Mouse (Mus musculus) forebrain, postnatal 0 days (tissue): ENCODE measurements around the gene Ralb. TPM values are rescaled to one million over a fixed set of nuclear protein-coding genes. Genes with fewer than 3 reads are reported as not detected.
A peak's percentile ranks its signal among the peaks of the same experiment; 100 is the strongest.

Source experiments
- ATAC-seq: fragments of 200-750 bp; cut with Nextera tagmentation; 2 replicates; pipeline ENCODE4 v1.8.0; 2017; ENCODE audit warnings: mild to moderate bottlenecking, moderate library complexity
- DNase-seq: peaks from one replicate; pipeline ENCODE4 v3.0.0-alpha.2; 2015
- H3K27ac ChIP-seq: fragments of 300-500 bp; sonication (generic); 2 replicates; pipeline ENCODE4 v1.5.1; 2014; ENCODE audit warnings: low read depth, mild to moderate bottlenecking, antibody characterized with exemption, low read length, moderate library complexity, mixed read lengths
- H3K27me3 ChIP-seq: fragments of 300-500 bp; sonication (generic); 2 replicates; pipeline ENCODE4 v1.6.1; 2014; ENCODE audit warnings: mild to moderate bottlenecking, low read length, mixed read lengths; ENCODE audit not compliant: insufficient read depth
- H3K36me3 ChIP-seq: fragments of 300-500 bp; sonication (generic); 2 replicates; pipeline ENCODE4 v1.6.1; 2014; ENCODE audit warnings: mild to moderate bottlenecking, moderate library complexity; ENCODE audit not compliant: insufficient read depth
- H3K4me1 ChIP-seq: fragments of 300-500 bp; sonication (generic); 2 replicates; pipeline ENCODE4 v1.6.1; 2014; ENCODE audit warnings: antibody characterized with exemption; ENCODE audit not compliant: insufficient read depth
- H3K4me2 ChIP-seq: fragments of 300-500 bp; sonication (generic); 2 replicates; pipeline ENCODE4 v1.6.1; 2014; ENCODE audit warnings: low read depth, mild to moderate bottlenecking, moderate library complexity
- H3K4me3 ChIP-seq: fragments of 300-500 bp; sonication (generic); 2 replicates; pipeline ENCODE4 v1.5.1; 2014; ENCODE audit warnings: low read depth, low read length, mixed read lengths
- H3K9ac ChIP-seq: fragments of 300-500 bp; sonication (generic); 2 replicates; pipeline ENCODE4 v1.6.1; 2014; ENCODE audit warnings: mild to moderate bottlenecking
- H3K9me3 ChIP-seq: fragments of 300-500 bp; sonication (generic); 2 replicates; pipeline ENCODE4 v1.6.1; 2016; ENCODE audit warnings: low read length
- CTCF ChIP-seq: sonication (generic); IDR thresholded peaks from 2 replicates; pipeline ENCODE4 v1.5.1; 2016; ENCODE audit warnings: antibody characterized with exemption, control low read depth, low read depth
- WGBS: fragments of 180-500 bp; shearing (Covaris S2); extraction: QIAGEN DNeasy Blood & Tissue Kit; methylation state at CpG from one replicate; pipeline ENCODE4 v1.1.7; 2014; 5-methylcytosine and 5-hydroxymethylcytosine counted together
- polyA plus RNA-seq: library from polyadenylated mRNA; unstranded; fragments of >200 nt; fragmentation: Nextera tagmentation; extraction: Ambion mirVana; gene quantifications from 2 replicates; pipeline ENCODE4 v1.2.1, GENCODE M21; 2015
- total RNA-seq: library from RNA; depleted of rRNA; stranded (reverse); fragments of >200 nt; gene quantifications from 2 replicates; pipeline ENCODE4 v1.2.3, GENCODE M21; 2014

The Ralb gene
- total and polyA plus RNA-seq, 2 experiments from 2014 or later: 40.6 to 57.3 TPM

GRCm38 (mm10) chr1:119536122-119536521, 31.5 kb upstream of the Ralb start:
- Histone ChIP-seq H3K9me3 (no peaks in the 10 kb centered on the region), H3K9ac (no peak overlapping the region), H3K36me3 (no peaks in the 10 kb centered on the region), H3K4me3 (no peak overlapping the region), H3K4me2 (no peak overlapping the region), H3K27ac (no peak overlapping the region), H3K4me1 (no peaks in the 10 kb centered on the region), H3K27me3 (no peaks in the 10 kb centered on the region)
- no peak for TF ChIP-seq CTCF
- ATAC-seq (no peak), DNase-seq (no peak)
- WGBS: 86% methylated on average over 2 of the region's 2 CpGs

GRCm38 (mm10) chr1:119534341-119534740, 29.7 kb upstream of the Ralb start:
- DNase-seq (no peak), ATAC-seq (no peak)
- no peaks in the 10 kb centered on the region for H3K27me3 ChIP-seq
- H3K9me3 ChIP-seq: no peaks in the 10 kb centered on the region
- WGBS: 91% methylated on average over 5 of the region's 5 CpGs
- TF ChIP-seq CTCF: no peak
- H3K27ac ChIP-seq: no peak overlapping the region
- H3K36me3 ChIP-seq: no peaks in the 10 kb centered on the region
- no peaks in the 10 kb centered on the region for H3K4me1 ChIP-seq
- H3K4me3 ChIP-seq: no peak overlapping the region
- H3K9ac ChIP-seq: no peak overlapping the region
- H3K4me2 ChIP-seq: no peak overlapping the region

GRCm38 (mm10) chr1:119533093-119533805, 28.7 kb upstream of the Ralb start:
- Histone ChIP-seq H3K27ac (no peak overlapping the region), H3K4me3 (no peak overlapping the region), H3K36me3 (peaks cover 6% of the 10 kb centered on the region; the same call in 1 of the 2 replicates), H3K9me3 (no peaks in the 10 kb centered on the region; the same call in 1 of the 2 replicates), H3K4me1 (no peaks in the 10 kb centered on the region), H3K27me3 (no peaks in the 10 kb centered on the region), H3K9ac (no peak overlapping the region), H3K4me2 (no peak overlapping the region)
- 50% methylated on average over 18 of the region's 18 CpGs for WGBS
- ATAC-seq (peak; percentile 80), DNase-seq (peak; percentile 51)
- no peak for TF ChIP-seq CTCF

DNA sequence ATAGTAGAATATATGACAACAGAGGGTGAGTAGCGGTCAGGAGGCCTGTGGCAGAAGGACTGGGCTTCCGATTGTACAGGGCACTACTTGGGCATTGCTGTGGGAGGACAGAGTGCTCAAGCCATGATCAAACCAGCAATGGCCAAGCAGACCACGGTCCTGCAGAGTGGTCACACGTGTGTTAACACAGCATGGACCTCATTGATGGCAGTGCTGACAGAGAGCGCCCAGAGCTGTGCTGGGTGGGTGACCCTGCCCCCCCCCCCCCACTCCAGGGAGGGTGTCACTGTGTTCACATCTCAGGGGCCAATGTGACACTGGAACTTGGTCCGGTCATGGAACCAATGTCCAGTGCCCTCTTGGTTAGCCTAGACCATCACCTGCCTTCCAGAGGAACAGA, 27.6 kb upstream of the Ralb start:
- TF ChIP-seq CTCF: no peak
- no peaks in the 10 kb centered on the region for H3K27me3 ChIP-seq
- ATAC-seq (no peak), DNase-seq (no peak)
- H3K4me1 ChIP-seq: no peaks in the 10 kb centered on the region
- no peak overlapping the region for H3K4me3 ChIP-seq
- WGBS: 95% methylated on average over 6 of the region's 6 CpGs
- peaks cover 6% of the 10 kb centered on the region; the same call in 1 of the 2 replicates for H3K36me3 ChIP-seq
- H3K27ac ChIP-seq: no peak overlapping the region
- H3K9ac ChIP-seq: no peak overlapping the region
- H3K4me2 ChIP-seq: no peak overlapping the region
- no peaks in the 10 kb centered on the region; the same call in 1 of the 2 replicates for H3K9me3 ChIP-seq

DNA sequence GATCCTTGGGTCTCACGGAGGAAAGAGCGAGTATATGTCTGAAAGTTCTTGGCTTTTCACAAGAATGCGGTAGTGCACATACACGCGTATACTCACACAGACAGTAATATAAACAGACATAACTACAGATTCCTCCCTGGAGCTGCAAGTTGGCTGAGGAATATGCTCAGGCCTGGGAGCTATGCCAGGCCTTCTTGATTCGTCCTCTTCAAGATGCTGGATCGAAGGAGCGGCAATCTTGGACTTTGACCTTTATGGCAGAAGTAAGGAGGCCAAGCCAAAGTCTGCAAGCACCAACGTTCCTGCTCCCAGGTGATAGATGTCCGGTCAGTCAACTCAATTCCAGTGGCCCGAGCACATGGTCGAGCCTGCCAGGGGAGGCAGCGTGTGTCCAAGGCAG, 26.3 kb upstream of the Ralb start:
- DNase-seq (no peak), ATAC-seq (no peak)
- H3K9me3 ChIP-seq: no peaks in the 10 kb centered on the region; the same call in 1 of the 2 replicates
- no peak overlapping the region for H3K4me2 ChIP-seq
- H3K4me3 ChIP-seq: no peak overlapping the region
- 86% methylated on average over 13 of the region's 13 CpGs for WGBS
- no peak overlapping the region for H3K27ac ChIP-seq
- H3K9ac ChIP-seq: no peak overlapping the region
- TF ChIP-seq CTCF: no peak
- H3K36me3 ChIP-seq: peaks cover 6% of the 10 kb centered on the region; the same call in 1 of the 2 replicates
- H3K4me1 ChIP-seq: peaks cover 7% of the 10 kb centered on the region; the same call in 1 of the 2 replicates
- H3K27me3 ChIP-seq: no peaks in the 10 kb centered on the region

DNA sequence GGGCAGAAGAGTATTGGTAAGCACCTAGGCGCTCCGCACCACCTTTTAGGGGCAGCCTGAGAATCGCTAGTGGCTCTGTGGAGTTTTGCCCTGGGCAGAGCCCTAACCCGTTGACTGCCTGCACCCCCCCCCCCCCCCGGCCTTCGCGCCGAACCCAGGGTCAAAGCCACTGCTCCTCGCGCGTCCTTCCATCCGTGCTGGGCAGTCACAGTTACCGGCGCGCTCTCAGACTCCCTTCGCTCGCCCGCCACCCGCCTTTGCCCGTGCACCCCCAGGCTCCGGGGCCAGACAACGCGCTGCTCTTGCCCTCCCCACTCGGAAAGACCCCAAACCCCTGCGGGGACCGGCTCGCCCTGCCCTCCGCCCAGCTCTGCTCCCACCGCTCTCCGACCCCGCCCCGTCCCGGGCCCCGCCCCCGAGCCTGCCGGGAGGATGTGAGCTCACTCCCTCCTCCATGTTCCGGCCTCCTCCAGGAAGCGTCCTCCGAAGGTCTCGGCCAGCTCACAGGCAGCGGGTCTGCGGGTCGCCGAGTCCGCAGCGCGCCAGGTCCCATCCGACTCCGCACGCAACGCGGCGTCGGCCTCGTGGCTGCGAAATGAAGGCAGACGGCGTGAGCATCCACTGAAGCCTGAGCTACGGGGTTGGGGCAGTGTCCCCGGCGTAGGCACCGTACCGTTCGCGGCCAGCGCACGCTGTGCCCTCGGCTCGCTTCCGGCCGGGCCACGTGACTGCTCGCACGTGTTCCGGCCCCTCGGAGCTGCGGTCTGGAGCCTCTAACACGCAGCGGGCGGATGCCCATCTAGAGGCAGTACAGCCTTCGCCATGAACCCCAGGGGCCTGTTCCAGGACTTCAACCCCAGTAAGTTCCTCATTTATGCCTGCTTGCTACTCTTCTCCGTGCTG, 21.3 kb upstream of the Ralb start, which contains the start of gene Tmem185b:
Gene Tmem185b, plus strand, starts transcription at position 472 of the 903 bp plus-strand sequence.
- Histone ChIP-seq H3K9ac (peak within 1 kb of the TSS; percentile 88), H3K36me3 (peaks cover 6% of the 10 kb centered on the region; the same call in 1 of the 2 replicates), H3K27ac (peak within 1 kb of the TSS; percentile 85), H3K27me3 (no peaks in the 10 kb centered on the region), H3K4me3 (peak within 1 kb of the TSS; percentile 64), H3K4me1 (peaks cover 14% of the 10 kb centered on the region; the same call in 1 of the 2 replicates), H3K9me3 (no peaks in the 10 kb centered on the region; the same call in 1 of the 2 replicates), H3K4me2 (peak within 1 kb of the TSS; percentile 80)
- DNase-seq: peak; percentile 85
- TF ChIP-seq CTCF: no peak
- WGBS: 2% methylated on average over 81 of the region's 82 CpGs
- ATAC-seq: peak; percentile 97
